Mouse (Mus musculus): ENCODE measurements around the gene Ankrd28.
"Not testable (repeated sequence)": the region's sequence is repeated elsewhere in the genome, so short reads cannot be mapped to it uniquely, and the experiment has no call there.

Gene Ankrd28

DNA sequence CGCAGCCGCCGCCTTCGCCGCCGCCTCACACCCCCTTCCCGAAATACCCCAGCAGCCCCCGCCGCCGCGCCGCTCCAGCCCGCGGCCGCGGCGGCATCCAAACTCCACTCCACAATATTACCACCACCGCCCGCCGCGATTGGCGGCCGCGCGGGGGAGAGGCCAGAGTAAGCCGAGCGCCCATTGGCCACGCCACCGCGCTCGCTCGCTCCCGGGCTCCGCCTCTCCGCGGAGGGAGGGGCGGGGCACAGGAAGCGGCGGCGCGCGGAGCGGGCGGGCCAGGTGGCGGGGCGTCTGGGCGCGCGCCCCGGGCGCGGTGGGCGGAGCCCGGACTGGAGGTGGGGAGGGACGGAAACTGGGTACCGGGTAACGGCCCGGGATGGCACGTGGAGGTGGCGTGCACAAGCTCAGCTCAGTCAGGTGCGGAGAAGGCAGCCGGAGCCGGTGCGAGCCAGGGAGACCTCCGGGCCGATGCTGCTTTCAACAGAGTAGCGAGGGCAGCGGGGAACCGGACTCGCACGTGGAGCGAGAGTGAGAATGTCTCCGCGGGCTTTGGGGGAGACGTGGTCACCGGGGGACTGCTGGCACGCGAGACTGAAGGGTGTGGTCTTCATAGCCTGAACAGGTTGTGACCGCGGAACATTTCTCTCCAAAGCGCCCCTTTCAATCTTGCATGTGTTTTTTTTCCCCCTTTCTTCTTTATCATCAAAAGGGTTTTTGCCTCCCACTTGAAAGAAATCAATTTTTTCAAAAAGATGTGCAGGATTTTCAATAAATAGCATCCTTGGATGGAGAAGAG, at the start of gene Ankrd28:
Gene Ankrd28 (minus strand): TSS at position 81 of the 799 bp plus-strand sequence.
- DNase-seq, result peak; percentile 94

DNA sequence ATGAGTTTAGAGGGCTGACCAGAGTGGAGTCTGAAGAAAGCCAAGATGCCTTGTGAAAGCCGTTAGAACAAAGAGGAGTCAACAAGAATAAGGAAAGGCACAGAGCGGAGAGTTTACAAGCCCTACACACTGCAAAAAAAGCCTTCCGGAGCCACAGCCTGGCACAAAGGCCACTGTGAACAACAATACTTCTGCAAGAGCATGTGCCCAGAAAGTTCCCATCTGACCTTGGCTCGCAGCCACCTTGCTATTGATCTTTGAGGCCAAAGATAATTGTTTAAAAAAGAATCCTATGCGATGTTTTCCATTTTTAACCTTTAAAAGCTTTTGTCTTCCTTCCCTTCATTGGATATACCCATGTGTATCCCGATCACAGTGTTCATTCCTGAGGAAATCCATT, 49.0 kb upstream of the Ankrd28 start:
- DNase-seq, result no peak

DNA sequence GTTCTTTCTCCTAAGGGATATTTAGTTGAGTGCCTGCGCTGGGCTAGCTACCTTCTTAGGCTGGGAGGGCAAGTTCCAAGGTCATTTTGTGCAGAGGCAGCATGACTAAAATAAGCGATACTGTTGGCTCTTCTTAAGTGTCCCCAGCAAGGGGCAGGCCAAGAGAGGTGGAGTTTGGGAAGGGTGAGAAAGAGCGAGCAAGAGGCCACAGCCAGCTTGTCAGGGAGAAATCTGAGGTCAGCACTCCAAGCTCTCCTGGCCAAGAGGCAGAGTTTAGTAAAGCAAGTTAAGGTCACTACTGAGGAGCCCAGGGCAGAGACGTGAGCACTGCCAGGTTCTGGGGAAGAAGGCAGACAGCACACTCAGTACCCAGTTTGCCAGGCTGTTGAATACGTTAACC, 41.7 kb upstream of the Ankrd28 start:
- peak; percentile 24 for DNase-seq

DNA sequence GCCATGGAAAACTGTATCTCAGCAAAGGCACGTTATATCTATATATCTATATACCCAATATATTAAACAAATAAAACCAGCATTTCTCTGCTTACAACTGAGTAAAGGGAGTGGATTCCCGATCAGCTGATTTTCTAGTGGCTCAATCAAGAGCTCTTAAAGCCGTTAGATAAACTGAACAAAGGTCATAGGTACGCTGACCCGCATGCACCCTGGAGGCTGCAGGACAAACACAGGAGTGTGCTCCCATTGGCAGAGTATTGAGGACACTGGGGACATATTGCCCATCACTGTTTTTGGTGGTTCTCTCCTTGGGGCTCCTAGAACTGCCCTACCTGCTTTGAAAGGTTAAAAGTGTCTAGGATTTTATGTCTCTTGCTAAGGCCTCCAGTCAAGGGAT, 40.0 kb upstream of the Ankrd28 start:
- no peak for DNase-seq

DNA sequence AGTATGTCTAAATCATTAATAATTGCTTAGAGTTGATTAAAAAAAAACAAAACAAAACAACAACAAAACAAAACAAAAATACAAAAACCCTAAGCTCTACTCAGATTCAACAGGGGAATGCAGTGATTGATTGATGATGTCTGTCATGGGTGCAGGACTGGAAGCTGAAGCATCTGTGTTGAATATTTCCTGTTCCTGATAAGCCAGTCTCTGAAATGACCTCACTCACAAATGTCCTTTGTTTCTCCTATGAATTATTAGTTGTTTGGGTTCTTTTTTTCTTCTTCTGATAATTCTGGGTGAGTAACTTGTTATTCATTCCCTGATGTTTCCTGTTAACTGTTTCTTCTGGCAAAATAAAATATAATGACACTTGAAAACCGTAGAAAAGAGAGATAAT, 38.1 kb upstream of the Ankrd28 start:
- DNase-seq, result no peak

DNA sequence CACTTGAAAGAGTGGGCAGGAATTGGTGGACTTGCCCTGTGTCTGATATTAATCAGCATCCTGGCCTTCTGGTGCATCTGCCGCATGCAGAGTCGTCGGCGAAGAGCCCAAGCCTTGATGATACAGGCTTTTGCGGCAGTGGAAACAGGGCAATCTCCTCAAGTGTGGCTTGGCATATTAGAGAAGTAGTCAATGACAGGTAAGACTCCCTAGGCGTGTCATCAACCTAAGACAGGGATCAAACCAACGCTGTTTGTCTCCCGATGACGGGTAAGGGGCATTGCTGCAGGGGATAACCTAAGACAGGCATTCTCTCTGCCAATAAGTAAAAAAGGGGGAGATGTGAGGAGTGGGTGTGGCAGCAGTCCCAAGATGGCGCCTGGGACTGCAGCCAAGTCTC, 35.9 kb upstream of the Ankrd28 start:
- not testable (repeated sequence) for DNase-seq

DNA sequence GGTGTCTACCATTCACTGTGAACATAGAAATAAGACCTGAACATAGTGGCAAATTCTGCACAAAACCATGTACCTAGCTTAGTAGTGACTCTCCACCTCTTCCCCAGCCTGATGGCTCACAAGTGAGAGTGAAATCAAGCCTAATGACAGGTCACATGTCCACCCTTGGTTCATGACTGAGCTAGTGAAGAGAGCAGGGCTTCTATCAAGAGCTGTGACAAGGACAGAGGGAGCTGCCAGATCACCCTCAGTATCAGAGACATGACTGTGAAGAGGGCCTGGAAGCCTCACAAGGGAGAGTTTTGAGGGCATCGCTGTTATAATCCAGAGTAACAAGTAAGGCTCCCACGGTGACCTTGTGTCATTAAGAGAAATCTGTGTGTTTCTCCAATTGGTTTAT, 28.2 kb upstream of the Ankrd28 start:
- no peak for DNase-seq

DNA sequence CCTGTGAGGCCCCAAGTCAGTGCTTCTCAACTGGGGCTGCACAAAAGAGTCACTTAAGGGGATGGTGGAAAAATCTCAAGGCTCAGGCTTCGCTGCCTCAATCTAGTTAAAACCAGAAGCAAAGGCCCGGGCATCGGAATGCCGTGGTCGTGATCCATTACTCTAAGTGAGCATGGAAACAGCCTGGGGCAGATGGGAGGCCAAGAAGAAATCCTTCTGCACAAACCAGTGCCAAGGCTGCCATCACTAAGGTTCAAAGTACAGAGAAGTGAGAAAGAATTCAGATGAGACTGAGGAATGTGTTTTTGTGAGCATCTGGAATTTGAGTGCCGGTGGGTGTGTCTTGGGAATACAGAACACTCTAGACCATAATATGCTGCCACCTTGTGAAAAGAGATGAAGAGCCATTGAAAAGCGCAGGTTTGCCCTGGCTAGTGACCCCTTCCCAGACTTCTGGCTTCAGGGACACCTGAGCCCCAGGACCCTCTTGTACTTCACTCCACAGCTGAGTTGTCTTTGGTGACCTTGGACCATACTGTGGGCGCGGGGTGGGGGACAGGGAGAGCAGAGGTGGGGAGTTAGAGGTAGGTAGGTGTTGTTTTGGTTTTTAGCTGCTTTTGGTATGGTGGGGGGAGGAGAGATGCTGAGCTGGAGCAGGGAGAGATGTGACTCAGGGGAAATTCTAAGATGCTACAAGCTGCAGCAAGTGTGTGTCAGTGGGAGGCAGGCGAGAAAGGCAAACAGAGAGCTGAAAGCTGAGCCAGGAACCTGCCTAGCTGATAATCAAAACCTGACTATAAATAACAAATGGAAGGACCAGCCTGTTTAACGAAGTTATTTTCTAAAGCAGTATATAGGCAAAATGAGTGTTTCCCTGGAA, 26.9 kb upstream of the Ankrd28 start:
- DNase-seq, result peak; percentile 70

DNA sequence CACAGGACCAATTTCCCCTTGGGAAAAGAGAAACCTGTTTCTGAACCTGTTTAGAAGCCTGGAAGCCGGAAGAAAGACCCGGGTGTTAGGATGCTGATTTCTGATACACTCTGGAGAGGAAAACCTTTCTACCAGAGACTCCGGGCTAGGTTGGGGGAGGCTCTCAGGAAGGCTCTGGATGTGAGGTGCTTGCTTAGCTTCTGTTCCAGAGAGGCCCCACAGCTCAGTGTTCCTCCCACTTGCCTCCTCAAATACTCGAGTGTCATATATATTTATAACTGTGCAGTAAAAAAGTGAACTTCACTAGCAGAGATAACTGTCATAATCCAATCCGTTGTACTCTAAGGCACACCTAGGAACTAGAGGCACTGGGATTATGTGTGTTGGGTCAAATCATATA, 25.6 kb upstream of the Ankrd28 start:
- DNase-seq, result no peak

DNA sequence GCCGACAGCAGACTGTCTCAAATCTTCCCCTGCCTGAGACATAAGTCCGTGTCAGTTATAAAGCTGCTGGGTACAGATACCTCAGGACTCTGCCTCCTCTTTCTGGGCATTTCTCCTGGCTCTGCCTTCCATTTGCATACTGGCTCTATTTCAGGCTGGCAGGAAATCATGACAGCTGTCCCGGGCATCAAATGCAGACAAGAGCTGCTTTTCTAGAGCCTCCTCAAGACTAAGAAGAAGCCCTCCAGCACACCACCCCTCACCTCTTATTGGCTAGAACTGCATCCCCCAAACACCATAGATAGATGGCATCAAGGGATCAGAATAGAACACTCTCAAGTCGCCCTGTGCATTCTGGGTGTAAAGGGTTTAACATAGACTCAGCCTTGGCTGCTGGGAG, 24.2 kb upstream of the Ankrd28 start:
- DNase-seq, result no peak

DNA sequence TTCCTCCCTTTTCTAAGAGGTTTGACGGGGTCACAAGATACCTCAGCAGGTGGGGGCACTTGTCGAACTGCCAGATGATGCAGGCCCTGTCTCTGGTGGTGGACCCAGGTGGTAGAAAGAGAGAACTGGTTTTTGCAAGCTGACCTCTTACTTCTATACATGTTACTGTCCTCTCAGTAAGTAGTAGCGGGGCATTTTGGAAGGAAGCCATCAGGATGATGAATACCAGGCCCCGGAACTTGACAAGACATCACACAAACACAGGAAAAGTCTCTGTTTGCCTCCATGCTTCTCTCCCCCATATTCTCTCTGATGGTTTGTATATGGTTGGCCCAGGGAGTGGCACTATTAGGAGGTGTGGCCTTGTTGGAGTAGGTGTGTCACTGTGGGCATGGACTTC, 13.1 kb upstream of the Ankrd28 start:
- no peak for DNase-seq

DNA sequence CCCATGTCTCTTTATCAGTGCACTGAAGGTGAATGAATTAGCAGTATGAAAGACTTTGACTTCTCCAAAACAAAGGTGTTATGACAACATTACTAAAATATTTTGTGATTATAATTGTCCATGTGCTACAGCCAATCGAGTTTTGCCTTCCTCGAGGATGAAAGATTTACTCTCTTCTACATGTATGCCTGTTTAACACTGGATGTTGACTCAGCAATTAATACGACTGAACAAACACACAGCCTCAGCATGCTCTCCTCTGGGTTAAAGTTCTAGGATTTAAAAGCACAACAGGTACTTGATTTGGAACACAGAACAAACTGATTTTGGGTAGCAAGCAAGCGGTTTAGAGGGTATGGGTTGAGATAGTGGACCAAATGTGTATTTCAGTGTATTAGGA, 1.6 kb upstream of the Ankrd28 start:
- no peak for DNase-seq

DNA sequence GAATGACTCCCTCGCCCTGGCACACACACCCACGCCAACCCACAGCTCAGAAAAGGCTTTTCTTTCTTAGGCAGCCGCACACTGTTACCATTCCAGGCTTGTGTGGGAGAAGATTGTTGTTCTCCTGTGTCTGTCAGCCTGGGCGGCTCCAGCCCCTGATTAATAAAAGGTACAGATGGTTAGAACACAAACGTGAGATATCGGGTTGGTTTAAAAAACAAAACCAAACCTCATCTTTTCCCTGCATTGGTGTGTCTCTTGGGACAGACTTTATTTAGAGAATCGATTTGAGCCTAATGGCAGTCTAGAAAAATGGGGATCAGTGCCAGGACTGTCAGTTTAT, 890 bp upstream of the Ankrd28 start:
- peak; percentile 19 for DNase-seq

DNA sequence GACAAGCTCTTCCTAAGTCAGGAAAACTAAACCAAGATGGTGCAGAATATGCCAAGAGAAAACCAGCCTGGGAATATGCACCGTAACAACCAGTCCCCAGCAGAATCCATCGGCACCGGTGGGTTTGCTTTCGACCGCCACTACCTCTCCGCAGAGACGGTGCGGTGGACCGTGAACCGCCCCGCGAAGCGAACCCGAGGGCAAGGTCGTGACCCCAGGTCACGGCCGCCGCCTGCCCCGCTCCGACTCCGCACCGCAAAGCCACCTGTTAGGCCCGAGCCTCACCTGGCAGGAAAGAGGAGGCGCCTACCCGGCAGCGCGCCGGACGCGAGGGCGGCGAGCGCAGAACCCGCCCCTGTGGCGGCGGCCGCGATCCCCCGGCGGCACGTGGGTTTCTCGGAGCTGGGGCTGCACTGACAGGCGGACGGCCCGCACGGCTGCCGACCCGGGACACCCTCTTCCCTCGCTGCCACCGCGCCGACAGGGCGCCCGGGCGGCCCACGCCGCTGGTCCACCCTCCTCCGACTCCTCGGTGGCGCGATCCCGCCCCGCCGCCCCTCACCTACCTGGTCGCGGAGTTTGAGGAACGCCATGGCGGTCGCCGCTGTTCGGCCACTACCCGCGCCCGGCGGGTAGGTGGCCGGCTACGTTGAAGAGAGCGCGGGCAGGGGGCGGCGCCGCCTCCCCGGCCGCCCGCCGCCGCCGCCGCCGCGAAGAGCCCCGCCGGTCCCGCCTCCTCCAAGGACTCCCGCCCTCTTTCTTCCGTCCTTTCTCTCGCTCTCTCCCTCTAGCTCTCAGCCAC, 489 bp downstream of the Ankrd28 start:
- peak; percentile 76 for DNase-seq

DNA sequence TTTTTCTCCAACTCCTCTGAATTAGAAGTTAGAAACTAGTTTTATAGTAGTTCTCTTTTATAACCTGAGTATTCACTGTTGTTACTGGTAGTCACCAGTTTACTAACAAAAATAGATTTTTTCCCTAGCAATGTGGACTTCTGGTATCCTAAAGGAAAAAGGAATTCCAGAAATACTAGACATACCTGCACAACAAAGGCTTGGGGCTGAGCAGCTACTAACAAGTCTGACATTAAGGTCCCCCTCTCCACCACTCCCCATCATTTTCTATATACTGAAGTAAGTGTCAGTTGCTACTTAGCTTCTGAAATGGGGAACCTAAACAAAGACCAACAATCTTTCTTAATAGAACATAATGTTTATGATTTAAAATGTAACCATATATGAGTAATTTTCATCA, 3.2 kb downstream of the Ankrd28 start:
- DNase-seq, result no peak

DNA sequence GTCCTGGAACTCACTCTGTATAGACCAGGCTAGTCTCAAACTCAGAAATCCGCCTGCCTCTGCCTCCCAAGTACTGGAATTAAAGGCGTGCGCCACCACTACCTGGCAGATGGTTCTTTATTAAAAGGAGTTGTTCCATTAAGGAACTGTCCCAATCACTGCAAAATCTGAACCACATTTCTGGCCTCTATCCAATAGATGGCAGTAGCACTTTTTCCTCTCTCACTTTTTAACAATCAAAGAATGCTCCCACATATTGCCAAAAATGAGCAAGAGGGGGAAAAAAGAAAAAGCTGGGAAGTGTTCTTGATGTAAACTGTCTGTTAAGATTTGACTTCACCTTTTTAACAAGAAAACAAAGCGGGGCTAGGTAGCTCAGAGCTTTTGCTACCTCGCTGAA, 20.5 kb downstream of the Ankrd28 start:
- no peak for DNase-seq

DNA sequence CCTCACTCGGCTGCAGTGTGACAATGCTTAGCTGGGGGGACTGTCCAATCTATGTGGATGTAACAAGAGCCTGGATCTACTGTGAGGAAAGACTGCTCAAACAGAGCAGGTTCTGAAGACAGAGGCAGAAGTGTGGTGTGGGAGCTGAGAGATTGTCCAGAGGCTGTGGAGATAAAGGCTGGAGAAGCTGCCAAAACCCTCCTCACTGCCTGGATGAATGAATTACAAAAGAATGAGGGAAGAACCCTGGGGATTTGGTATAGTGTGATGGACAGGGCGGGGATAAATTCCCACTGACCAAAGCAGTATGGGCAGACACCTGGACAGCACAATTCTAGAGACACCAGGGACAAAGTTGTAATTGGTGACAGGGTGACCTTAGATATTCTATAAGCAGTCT, 26.7 kb downstream of the Ankrd28 start:
- no peak for DNase-seq

DNA sequence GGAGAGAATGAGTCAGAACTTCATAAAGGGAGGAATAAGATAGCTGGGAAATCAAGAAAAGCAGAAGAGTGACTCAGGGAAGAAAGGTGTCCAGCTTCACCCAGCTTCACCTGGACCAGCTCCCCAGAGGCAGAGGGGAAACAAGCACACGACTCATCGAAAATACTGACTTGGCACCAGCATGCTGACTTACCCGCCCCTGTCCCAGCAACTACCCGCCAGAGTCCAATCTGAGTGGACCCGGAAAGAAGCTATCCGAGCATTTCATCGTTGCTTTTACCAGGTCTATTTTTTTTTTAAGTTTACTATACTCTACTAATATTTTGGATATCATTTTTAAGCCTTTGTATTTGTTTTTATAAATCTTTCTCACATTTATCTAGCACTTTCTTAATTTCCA, 29.5 kb downstream of the Ankrd28 start:
- DNase-seq, result peak; percentile 55

DNA sequence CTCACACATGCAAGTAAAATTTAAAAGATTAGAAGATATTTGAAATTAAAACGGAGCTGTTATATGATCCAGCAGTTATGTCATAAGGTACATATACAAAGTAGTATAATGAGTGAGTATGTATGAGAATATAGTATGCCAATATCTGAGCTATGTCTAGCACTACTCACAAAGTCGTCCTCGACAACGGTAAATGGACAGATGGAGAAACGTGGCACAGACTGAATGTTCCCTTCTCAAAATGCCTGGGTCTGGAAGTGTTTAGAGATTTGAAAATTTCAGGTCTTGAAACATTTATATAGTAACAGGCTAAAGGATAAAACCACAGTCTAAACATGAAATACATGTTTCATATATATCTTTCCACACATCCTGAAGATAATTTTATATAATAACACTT, 30.0 kb downstream of the Ankrd28 start:
- DNase-seq, result no peak

DNA sequence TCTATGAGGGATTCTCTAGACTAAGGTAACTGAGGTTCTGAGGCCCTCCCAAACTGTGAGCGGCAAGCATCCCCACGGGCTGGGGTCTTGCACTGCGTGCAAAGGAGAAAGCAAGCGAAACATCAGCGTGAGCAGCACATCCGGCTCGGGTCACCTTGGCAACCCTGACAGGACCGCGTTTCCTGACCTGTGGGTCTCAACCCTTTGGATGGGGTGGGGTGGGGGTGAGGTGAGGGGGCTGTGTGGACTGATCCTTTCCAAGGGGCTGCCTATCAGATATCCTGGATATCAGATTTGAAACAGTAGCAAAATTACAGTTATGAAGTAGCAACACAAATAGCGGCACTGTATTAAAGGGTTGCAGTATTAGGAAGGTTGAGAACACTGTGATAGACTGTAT, 31.5 kb downstream of the Ankrd28 start:
- DNase-seq, result no peak

DNA sequence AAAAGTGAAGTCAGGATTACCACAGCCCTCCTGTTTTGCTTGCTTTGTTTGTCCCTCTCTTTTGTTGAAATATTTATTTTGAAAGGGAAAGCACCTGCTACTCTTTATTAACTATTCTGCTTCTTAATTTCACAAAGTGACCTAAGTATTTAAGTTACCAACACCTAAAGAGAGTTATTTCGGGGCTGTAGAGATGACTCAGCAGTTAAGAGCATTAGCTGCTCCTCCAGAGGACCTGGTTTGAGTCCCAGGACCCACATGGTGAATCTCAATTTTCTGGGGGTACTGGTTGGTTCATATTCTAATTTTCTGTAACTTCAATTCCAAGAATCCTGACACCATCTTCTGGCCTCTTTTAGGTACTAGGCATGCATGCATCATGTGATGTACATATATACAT, 34.9 kb downstream of the Ankrd28 start:
- no peak for DNase-seq

DNA sequence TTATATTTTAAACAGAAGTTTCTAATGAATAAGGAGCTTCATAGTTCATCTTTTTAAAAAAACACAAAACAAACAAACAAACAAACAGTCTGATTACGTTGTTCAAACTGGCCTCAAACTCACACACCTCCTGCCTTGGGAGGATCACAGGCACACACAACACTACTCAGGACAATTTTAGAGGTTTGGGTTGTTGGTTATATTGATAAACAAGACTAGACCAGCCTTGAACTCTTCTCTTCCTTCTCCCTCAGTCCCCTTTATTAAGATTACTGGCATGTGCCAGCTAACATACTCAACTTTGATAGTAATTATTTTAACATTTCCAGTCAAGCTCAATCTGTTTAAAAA, 35.7 kb downstream of the Ankrd28 start:
- no peak for DNase-seq

DNA sequence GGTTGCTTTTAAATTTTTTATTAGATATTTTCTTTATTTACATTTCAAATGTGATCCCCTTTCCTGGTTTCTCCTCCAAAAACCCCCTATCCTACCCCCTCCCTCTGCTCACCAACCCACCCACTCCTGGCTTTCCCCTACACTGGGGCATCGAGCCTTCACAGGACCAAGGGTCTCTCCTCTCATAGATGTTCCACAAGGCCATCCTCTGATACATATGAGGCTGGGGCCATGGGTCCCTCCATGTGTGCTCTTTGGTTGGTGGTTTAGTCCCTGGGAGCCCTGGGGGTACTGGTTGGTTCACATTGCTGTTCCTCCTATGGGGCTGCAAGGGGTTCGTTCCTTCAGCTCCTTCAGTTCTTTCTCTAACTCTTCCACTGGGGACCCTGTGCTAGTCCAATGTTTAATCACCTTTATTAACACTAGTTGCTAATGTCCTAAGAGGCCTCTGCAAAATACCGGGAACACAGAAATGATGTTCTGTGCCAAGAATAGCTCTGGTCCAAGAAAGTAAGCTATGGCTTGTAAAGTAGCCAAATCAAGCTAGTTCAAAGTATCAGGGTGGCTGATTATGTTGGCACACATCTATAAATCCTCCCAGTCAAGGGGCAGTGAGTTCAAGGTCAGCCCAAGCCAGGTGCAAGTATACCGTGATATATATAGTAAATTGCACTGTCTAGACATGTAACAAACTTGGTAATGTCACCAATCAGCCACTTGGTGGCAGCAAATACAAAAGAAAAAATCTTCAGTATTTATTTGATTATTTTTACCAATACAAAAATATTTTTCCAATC, 36.3 kb downstream of the Ankrd28 start:
- no peak for DNase-seq

Measured in kidney, adult 11 months (tissue).